Mouse (Mus musculus) left cerebral cortex, adult 8-10 months (tissue): ENCODE data around the gene Nfu1. TPM values are rescaled to one million over a fixed set of nuclear protein-coding genes. Genes with fewer than 3 reads are reported as not detected.

Experiments used
- DNase-seq, 2 experiments: peaks; one replicate each; pipeline ENCODE4 v3.0.0; 2022; ENCODE audit warnings: low spot score in 2 of 2
- total RNA-seq, 4 experiments: library from RNA; stranded (reverse); gene quantifications; 2 replicates each; pipeline ENCODE4 v1.2.4; 2022

The Nfu1 gene
- total RNA-seq, 4 experiments from 2014 or later: 59.1 to 74.9 (median 67.6) TPM

GRCm38 (mm10) chr6:87070641-87071040 is 61.6 kb downstream of the Nfu1 start:
- DNase-seq: no peak

GRCm38 (mm10) chr6:87072759-87073158 is 63.7 kb downstream of the Nfu1 start:
- no peak for DNase-seq

GRCm38 (mm10) chr6:87075092-87075685 is 66.2 kb downstream of the Nfu1 start:
- DNase-seq: no peak

Other genes with a start within 250 kb of the Nfu1 start
- gene Anxa4, start 215.7 kb upstream of the Nfu1 start, total RNA-seq: 10 to 100 TPM in 3 of 4 experiments, 1 to 10 TPM in 1; 7.6 to 10.2 (median 10.1) TPM
- 100 to 1,000 TPM; 363 to 417 (median 388) TPM for gene Aak1, start 159.7 kb upstream of the Nfu1 start, total RNA-seq
- gene Gfpt1, start 33.6 kb downstream of the Nfu1 start, total RNA-seq: 10 to 100 TPM; 45.1 to 59.7 (median 50.4) TPM
- gene D6Ertd527e, start 95.5 kb downstream of the Nfu1 start, total RNA-seq: under 1 TPM in 1 of 4 experiments, not detected in 3; 0.41 TPM